Mouse (Mus musculus) ovary, postnatal 36 days (tissue): ENCODE measurements around the gene Zdhhc18.
A peak's percentile ranks its signal among the peaks of the same experiment; 100 is the strongest.
"Not testable (repeated sequence)": the region's sequence is repeated elsewhere in the genome, so short reads cannot be mapped to it uniquely, and the experiment has no call there.

Experiments
- DNase-seq: peaks from one replicate; pipeline ENCODE4 v3.0.0; 2022; ENCODE audit warnings: low spot score, mixed read lengths

The Zdhhc18 gene

GRCm38 (mm10) chr4:133662945-133663344 lies 13.0 kb upstream of the Zdhhc18 start:
- no peak for DNase-seq

DNA sequence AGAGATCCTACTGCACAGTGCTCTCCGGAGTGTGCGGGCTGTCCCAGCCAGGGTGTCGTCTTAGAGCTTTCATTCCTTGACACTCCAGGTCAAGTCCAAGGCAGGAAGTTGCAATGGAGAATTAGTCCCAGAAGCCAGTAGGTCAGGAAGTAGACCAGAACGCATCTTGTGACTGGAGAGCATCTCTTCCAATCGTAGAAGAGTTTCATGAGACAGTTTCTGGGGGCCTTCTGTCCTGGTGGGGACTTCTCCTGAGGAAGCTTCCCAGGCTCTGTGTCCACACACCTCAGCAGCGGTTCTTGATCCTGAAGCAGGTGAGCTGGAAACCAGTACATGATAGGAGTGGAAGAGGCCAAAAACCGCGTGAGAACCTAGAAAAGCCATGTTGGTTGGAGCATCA lies 12.5 kb upstream of the Zdhhc18 start:
- no peak for DNase-seq

DNA sequence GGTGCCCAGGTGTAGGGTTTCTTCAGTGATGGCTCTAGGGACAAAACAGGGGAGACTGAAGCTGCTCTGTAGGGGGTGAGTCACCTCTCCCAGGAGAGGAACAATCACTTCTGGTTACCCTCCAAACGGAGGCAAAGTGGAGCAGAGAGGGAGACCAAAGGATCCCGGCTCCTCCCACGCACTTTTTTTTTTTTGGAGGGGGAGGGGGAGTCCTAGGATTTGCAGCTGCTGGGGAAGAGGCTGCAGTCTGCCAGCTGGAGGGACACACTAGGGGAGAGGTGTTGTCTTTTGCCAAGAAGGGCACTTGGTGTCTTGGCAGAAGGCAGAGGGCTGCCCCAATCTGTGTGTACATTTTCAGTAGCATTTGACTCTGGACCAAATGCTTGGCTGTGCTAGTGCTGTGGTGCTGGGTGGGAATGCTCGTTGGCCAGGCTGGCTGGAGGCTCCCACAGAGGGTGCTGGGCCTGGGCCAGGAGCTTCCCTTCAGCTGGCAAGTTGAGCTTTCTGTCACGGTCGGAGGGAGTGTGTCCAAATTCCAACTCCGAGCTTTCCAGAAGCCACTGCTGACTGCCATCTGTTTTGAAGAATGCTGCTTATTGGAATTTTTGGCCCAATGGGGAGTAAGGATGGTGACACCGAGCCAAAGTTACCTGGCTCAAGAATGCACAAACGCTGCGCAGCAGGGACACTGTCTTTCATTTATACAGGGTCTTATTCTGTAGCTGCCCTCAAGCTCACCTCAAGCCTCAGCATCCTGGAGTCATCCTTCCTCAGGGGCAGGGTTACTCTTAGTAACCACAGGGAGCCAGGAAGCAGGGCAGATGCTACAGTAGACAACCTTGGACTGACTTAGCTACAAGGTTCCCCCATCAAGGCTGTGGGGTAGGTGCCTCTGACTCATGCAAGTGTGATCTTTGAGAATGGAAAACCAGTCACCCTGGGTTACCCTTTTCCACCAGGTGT lies 10.5 kb upstream of the Zdhhc18 start:
- peak; percentile 83 for DNase-seq

GRCm38 (mm10) chr4:133659497-133660192 lies 9.7 kb upstream of the Zdhhc18 start:
- DNase-seq: peak; percentile 52

- no peak for DNase-seq
Observed at GRCm38 (mm10) chr4:133658729-133659128, 8.8 kb upstream of the Zdhhc18 start.

DNA sequence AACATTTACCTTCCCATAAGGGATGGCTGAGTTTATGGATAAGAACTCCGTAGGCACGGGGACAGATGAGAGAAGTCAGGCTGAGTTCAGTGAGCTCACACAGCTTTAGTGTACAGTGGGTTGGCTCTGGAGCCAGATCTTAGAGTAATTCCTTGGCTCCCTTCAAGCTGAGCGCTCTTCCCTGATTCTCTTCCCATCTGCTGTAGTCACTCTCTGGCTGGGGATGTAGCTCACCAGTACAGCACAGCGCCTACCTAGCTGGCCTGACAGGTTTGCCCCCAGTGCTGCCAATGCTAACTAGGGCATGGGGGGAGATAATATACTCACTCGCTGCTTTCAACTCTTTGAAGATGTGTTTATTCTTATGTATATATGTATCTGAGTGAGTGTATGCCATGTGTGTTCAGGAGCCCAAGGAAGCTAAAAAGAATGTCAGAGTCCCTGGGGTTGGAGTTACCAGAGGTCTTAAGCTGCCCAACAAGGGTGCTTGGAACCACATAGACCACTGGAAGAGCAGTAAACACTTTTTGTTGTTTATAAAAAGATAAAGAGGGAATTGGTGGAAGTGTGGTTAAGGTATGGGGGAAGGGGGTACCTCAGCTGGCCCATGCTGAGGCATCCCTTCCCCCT lies 8.0 kb upstream of the Zdhhc18 start:
- no peak for DNase-seq

GRCm38 (mm10) chr4:133656997-133657396 lies 7.0 kb upstream of the Zdhhc18 start:
- no peak for DNase-seq

DNA sequence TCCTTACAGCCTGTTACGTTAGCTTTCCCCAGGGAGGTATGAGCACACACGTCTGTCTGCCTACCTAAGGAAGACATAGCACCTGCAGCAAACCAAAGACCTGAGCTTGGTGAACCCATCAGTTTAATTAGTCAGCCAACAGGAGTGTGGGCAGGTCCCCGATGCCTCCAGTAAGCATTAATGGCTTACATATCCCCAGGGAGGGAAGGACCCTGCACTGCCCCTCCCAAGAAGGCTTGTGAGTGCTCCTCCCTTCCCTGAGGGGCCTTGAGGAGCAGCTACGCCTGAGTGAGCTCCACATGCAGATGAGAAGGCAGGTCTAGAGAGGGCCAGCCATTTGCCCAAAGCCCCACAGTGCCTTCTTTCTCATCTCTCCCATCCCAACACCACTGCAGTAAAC lies 6.3 kb upstream of the Zdhhc18 start:
- DNase-seq: no peak

DNA sequence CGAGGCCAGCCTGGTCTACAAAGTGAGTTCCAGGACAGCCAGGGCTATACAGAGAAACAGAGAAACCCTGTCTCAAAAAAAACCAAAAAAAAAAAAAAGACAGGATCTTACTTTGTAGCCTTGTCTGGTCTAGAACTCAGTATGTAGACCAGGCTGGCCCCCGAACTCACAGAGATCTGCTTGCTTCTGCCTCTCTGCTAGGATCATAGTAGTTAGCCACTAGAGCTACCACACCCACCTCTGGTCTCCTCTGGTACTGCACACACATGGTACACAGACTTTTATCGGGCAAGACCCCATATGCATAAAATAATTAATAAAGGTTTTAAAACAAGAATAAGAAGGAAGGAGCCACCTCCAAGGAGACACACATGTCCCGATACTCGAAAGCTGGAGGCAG lies 4.1 kb upstream of the Zdhhc18 start:
- not testable (repeated sequence) for DNase-seq

- no peak for DNase-seq
Observed at GRCm38 (mm10) chr4:133652746-133653145, 2.8 kb upstream of the Zdhhc18 start.

- no peak for DNase-seq
Observed at GRCm38 (mm10) chr4:133651986-133652385, 2.0 kb upstream of the Zdhhc18 start.

DNA sequence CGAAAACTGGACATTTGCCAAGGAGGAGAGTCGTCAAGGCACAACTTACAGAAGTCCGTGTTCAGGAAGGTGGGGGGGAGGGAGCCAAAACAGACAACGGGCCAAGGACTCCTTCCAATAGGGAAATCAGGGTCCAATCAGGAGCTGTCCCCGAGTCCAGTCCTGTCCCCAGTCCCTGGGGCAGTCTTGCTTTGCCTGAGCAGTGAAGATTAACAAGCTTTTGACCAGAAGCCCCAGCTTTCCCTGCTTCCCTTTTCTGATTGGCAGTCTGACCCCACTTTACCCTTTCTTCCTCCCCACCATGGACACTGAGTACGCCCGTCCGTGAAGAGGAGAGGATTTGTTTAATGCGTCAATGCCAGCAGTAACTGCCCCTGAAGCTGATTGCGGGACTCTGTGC lies 1.5 kb upstream of the Zdhhc18 start:
- DNase-seq: no peak

DNA sequence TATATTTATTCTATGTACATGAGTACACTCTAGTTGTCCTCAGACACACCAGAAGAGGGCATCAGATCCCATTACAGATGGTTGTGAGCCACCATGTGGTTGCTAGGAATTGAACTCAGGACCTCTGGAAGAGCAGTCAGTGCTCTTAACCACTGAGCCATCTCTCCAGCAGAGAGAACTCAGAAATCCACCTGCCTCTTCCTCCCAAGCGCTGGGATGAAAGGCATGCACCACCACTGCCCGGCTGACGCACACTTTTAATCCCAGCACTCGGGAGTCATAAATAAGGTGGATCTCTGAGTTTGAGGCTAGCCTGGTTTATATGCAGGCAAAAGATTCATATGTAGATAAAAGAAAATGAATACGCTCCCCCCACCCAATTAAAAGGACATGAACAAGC lies 490 bp downstream of the Zdhhc18 start:
- not testable (repeated sequence) for DNase-seq

DNA sequence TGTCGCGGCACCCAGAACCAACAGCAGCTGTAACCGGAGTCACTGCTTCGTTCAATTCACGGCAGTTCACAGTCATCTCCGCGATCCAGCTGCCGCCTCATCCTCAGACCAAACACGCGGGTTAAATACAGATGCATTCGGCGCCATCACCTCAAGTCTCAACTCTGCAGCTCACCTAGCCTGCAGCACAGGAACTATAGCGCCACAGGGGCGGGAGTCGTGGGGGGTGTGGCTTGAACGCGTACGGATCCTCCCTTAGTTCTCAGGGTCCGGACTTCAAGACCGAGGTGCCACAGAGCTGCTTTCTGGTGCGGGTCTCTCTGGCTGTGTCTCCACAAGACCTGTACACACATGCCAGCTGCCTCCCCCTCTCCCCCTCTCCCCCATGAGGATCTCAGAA lies 4.3 kb downstream of the Zdhhc18 start:
- no peak for DNase-seq

DNA sequence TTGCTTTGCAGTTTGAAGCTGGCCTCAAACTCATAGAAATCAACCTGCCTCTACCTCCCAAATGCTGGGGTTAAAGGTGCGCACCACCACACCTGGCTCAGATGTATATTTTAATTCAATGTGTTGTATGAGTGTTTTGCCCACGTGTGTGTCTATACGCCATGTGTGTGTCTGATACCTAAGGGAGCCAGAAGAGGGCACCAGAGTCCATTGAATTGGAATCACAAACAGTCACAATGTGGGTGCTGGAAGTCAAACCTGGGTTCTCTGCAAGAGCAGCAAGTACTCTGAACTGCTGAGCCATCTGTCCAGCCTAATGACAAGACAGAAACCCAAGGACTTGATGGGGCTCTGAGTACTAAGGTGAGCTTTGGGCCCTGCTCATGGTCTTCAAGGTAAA lies 4.8 kb downstream of the Zdhhc18 start:
- DNase-seq: no peak

GRCm38 (mm10) chr4:133634043-133634410 lies 15.9 kb downstream of the Zdhhc18 start:
- DNase-seq: no peak

GRCm38 (mm10) chr4:133633332-133634042 lies 16.5 kb downstream of the Zdhhc18 start:
- peak; percentile 92 for DNase-seq

DNA sequence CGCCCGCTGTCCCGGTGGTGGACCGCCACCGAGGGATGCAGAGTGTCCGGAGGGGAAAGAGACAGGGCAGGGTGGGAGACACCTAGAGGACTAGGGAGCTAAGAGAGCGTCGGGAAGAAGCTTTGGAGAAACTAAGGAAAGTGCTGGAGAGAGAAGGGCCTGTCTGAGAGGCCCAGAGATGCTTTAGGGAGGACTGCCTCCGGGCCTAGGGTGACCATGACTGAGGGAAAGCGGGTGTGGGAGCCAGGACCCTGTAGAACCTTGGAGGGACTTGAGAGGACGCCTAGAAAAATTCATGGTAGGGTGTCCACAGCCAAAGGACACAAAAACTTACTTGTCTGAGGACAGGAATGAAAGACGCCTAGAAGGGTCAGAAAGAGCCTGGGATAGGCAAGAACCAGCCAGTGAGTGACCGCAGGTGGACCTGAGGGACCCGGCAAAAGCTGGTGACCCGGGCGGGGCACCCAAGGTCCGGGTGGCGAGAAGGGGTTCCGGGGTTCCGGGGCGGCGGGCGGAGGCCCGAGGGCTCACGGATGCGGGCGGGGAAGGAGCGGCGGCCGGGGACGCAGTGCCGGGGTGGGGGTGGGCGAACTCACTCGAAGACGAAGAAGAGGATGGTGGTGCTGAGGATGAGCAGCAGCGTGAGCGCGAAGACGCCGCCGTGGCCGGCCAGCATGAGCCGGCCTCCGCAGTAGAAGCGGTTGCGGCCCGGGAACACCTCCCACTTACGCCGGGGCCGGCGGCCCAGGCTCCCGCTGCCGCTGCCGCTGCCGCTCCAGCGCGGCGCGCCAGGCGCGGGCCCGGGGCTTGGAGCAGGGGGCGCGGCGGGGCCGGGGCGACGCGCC lies 17.2 kb downstream of the Zdhhc18 start:
- no peak for DNase-seq

- DNase-seq: no peak
Observed at GRCm38 (mm10) chr4:133631769-133632411, 18.1 kb downstream of the Zdhhc18 start.

GRCm38 (mm10) chr4:133631071-133631768 lies 18.7 kb downstream of the Zdhhc18 start:
- DNase-seq: no peak
